Mouse (Mus musculus) forebrain, embryonic 10.5 days (tissue): ENCODE measurements around the gene Shc1. TPM values are rescaled to one million over a fixed set of nuclear protein-coding genes. Genes with fewer than 3 reads are reported as not detected.
A peak's percentile ranks its signal among the peaks of the same experiment; 100 is the strongest.

ENCODE experiments used
- DNase-seq: peaks from one replicate; pipeline ENCODE4 v3.0.0-alpha.2; 2017; ENCODE audit warnings: low spot score; ENCODE audit errors: extremely low spot score
- H3K27ac ChIP-seq: fragments of 300-500 bp; sonication (generic); 2 replicates; pipeline ENCODE4 v1.5.1; 2016; ENCODE audit warnings: mild to moderate bottlenecking
- H3K27me3 ChIP-seq: fragments of 300-500 bp; sonication (generic); 2 replicates; pipeline ENCODE4 v1.6.1; 2016; ENCODE audit warnings: mild to moderate bottlenecking; ENCODE audit not compliant: poor library complexity, severe bottlenecking
- H3K36me3 ChIP-seq: fragments of 300-500 bp; sonication (generic); replicated peaks from 2 replicates; pipeline ENCODE4 v1.6.1; 2016; ENCODE audit warnings: mild to moderate bottlenecking, moderate library complexity
- H3K4me1 ChIP-seq: fragments of 300-500 bp; sonication (generic); 2 replicates; pipeline ENCODE4 v1.6.1; 2016
- H3K4me3 ChIP-seq: fragments of 300-500 bp; sonication (generic); 2 replicates; pipeline ENCODE4 v1.5.1; 2016; ENCODE audit warnings: mild to moderate bottlenecking, moderate library complexity
- H3K9me3 ChIP-seq: fragments of 300-500 bp; sonication (generic); 2 replicates; pipeline ENCODE4 v1.6.1; 2016; ENCODE audit warnings: mild to moderate bottlenecking, moderate library complexity
- WGBS: fragments of 180-500 bp; shearing (Covaris S2); methylation state at CpG from one replicate; pipeline ENCODE4 v1.1.7; 2016; 5-methylcytosine and 5-hydroxymethylcytosine counted together
- polyA plus RNA-seq: library from polyadenylated mRNA; unstranded; fragments of >200 nt; fragmentation: Nextera tagmentation; extraction: Ambion mirVana; gene quantifications from 2 replicates; pipeline ENCODE4 v1.2.1, GENCODE M21; 2016

Gene Shc1
- polyA plus RNA-seq, result 49.4 and 53.2 TPM in 2 replicates

DNA sequence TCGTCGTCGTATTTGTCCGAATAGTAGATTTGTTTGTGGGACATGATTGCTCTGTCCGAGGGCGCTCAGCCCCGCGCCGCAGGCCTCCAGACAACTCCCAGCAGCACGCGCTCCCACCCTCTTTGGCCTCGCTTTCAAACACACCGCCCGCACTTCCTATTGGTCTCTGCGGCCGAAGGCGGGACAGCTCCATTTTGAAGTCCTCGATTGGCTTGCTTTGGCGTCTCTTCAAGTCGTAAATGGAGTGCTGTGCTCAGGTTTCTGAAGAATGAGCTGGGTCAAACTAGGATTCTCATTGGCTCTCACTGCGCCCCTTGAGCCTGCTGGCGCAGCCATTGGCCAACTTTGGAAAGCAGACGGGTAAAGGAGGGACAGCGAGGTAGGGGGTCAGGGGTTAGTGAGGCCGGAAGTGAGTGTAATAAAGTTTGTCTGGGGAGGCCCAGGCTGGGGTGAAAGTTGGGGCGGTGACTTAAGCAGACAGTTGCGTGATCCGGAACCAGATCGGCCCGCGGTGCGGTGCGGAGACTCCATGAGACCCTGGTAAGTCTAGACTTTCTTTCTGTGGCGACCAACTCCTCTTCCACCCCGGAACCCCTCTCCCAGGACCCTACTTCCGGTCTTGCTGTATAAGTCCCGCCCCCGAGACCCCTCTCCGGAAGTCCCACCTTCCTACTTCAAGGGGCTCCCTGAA is at the start of gene Shc1, which contains the start of gene Cks1b:
Shc1 (plus strand) TSS at position 274 of the 691 bp plus-strand sequence.
Cks1b (minus strand) TSS at position 214 of the 691 bp plus-strand sequence.
- Histone ChIP-seq H3K36me3 (peaks cover 40% of the 10 kb centered on the region), H3K4me3 (peak within 1 kb of the TSS; percentile 71), H3K27me3 (no peaks in the 10 kb centered on the region), H3K9me3 (no peaks in the 10 kb centered on the region), H3K4me1 (peaks cover 57% of the 10 kb centered on the region), H3K27ac (peak within 1 kb of the TSS; percentile 93)
- DNase-seq, result peak; percentile 97
- under 1% methylated on average over 39 of the region's 39 CpGs for WGBS

DNA sequence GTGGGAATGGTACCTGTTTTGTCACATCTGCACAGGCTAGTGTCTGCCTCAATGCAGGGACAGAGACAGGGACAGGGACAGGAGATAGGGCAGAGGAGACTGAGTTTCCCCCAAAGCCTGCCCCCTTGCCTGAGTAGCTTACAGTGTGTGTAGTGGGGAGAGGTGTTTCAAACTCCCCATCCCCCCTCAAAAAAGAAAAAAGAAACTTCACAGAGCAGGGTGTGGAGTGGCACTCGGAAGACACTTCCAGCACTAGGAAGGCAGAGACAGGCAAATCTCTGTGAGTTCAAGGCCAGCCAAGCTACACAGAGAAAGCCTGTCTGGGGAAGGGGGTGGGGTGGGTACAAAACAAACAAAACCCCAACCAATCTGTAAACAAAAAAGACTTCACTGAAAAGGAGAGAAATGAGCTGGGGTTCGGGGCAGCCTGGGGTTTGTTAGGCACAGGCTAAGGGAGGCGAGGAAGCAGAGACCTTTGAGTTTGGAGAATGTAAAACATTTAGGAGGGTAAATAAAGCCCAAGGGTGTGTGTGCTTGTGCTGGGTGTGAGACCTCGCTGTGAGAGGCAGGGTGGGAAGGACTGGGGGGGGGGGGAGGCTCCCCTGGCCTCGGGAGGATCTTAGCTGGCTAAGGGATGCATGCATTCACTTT is 44.5 kb upstream of the Shc1 start:
- Histone ChIP-seq H3K36me3 (no peaks in the 10 kb centered on the region), H3K4me3 (no peak overlapping the region), H3K4me1 (peaks cover 18% of the 10 kb centered on the region), H3K9me3 (no peaks in the 10 kb centered on the region), H3K27me3 (no peaks in the 10 kb centered on the region), H3K27ac (no peak overlapping the region)
- 50% methylated on average over 5 of the region's 5 CpGs for WGBS
- DNase-seq, result no peak

- 0 out of 2 replicates have a peak overlapping the region, but pooled peaks have one; percentile 94 for H3K27ac ChIP-seq
- H3K9me3 ChIP-seq, result no peaks in the 10 kb centered on the region
- DNase-seq, result no peak
- H3K27me3 ChIP-seq, result no peaks in the 10 kb centered on the region
- peak overlapping the region; percentile 67 for H3K4me3 ChIP-seq
- H3K36me3 ChIP-seq, result peaks cover 14% of the 10 kb centered on the region
- 73% methylated on average over 4 of the region's 4 CpGs for WGBS
- peaks cover 29% of the 10 kb centered on the region for H3K4me1 ChIP-seq
Measured at GRCm38 (mm10) chr3:89377831-89378230, 40.4 kb upstream of the Shc1 start.

- DNase-seq, result peak; percentile 88
- H3K4me3 ChIP-seq, result peak overlapping the region; percentile 67
- under 1% methylated on average over 29 of the region's 29 CpGs for WGBS
- no peaks in the 10 kb centered on the region for H3K27me3 ChIP-seq
- peaks cover 14% of the 10 kb centered on the region for H3K36me3 ChIP-seq
- H3K27ac ChIP-seq, result peak overlapping the region; percentile 94
- H3K4me1 ChIP-seq, result peaks cover 24% of the 10 kb centered on the region
- no peaks in the 10 kb centered on the region for H3K9me3 ChIP-seq
Measured at GRCm38 (mm10) chr3:89378394-89379067, 39.7 kb upstream of the Shc1 start.

GRCm38 (mm10) chr3:89379388-89380131 is 38.7 kb upstream of the Shc1 start:
- H3K27ac ChIP-seq, result no peak overlapping the region
- WGBS, result 89% methylated on average over 31 of the region's 31 CpGs

GRCm38 (mm10) chr3:89380291-89380690 is 38.0 kb upstream of the Shc1 start:
- H3K4me3 ChIP-seq, result no peak overlapping the region
- 0 out of 2 replicates have a peak, but pooled peaks cover 4% of the 10 kb centered on the region for H3K27me3 ChIP-seq
- H3K27ac ChIP-seq, result no peak overlapping the region
- H3K9me3 ChIP-seq, result no peaks in the 10 kb centered on the region
- peaks cover 38% of the 10 kb centered on the region for H3K4me1 ChIP-seq
- peaks cover 14% of the 10 kb centered on the region for H3K36me3 ChIP-seq
- 96% methylated on average over 14 of the region's 14 CpGs for WGBS
- DNase-seq, result no peak

More at GRCm38 (mm10) chr3:89379388-89380131, 38.7 kb upstream of the Shc1 start:
- Histone ChIP-seq H3K4me3 (peak overlapping the region; percentile 67; the same call in 1 of the 2 replicates), H3K4me1 (peaks cover 30% of the 10 kb centered on the region), H3K27me3 (0 out of 2 replicates have a peak, but pooled peaks cover 4% of the 10 kb centered on the region), H3K36me3 (peaks cover 14% of the 10 kb centered on the region), H3K9me3 (no peaks in the 10 kb centered on the region)
- no peak for DNase-seq

GRCm38 (mm10) chr3:89380711-89381110 is 37.5 kb upstream of the Shc1 start:
- 96% methylated on average over 18 of the region's 18 CpGs for WGBS
- Histone ChIP-seq H3K27ac (no peak overlapping the region), H3K4me3 (no peak overlapping the region), H3K4me1 (peaks cover 42% of the 10 kb centered on the region), H3K36me3 (peaks cover 14% of the 10 kb centered on the region), H3K9me3 (no peaks in the 10 kb centered on the region), H3K27me3 (peaks cover 8% of the 10 kb centered on the region; the same call in 1 of the 2 replicates)
- DNase-seq, result no peak

- H3K36me3 ChIP-seq, result peaks cover 14% of the 10 kb centered on the region
- H3K4me3 ChIP-seq, result no peak overlapping the region
- no peak for DNase-seq
- no peaks in the 10 kb centered on the region for H3K9me3 ChIP-seq
- H3K4me1 ChIP-seq, result peaks cover 47% of the 10 kb centered on the region
- WGBS, result 85% methylated on average over 11 of the region's 11 CpGs
- peaks cover 13% of the 10 kb centered on the region for H3K27me3 ChIP-seq
- H3K27ac ChIP-seq, result no peak overlapping the region
Measured at GRCm38 (mm10) chr3:89381233-89381632, 37.0 kb upstream of the Shc1 start.

- Histone ChIP-seq H3K4me1 (peaks cover 57% of the 10 kb centered on the region), H3K27me3 (peaks cover 23% of the 10 kb centered on the region), H3K9me3 (no peaks in the 10 kb centered on the region), H3K4me3 (no peak overlapping the region), H3K36me3 (peaks cover 14% of the 10 kb centered on the region), H3K27ac (no peak overlapping the region)
- DNase-seq, result no peak
- 88% methylated on average over 9 of the region's 9 CpGs for WGBS
Measured at GRCm38 (mm10) chr3:89382033-89382882, 36.0 kb upstream of the Shc1 start.

DNA sequence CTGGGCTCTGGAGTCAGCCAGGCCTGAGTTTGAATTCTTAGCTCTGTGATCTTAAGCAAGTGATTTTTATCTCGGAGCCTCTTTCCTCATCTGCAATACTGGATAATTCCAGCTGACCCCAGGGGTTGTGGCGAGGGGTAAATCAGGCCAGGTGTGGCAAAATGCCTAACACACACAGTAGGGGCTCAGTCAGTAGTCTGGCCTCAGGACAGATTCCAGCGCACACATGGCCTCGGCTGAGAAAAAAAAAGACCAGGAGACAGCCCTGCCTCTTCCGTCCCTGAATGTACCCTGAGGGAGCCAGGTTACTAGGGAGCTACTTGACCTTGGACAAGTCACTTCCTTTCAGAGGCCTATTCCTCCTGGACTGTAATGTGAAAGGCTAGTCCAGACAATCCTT is 35.3 kb upstream of the Shc1 start:
- no peaks in the 10 kb centered on the region for H3K9me3 ChIP-seq
- DNase-seq, result no peak
- H3K36me3 ChIP-seq, result peaks cover 14% of the 10 kb centered on the region
- WGBS, result 81% methylated on average over 5 of the region's 5 CpGs
- H3K4me3 ChIP-seq, result no peak overlapping the region
- peaks cover 57% of the 10 kb centered on the region for H3K4me1 ChIP-seq
- peaks cover 23% of the 10 kb centered on the region for H3K27me3 ChIP-seq
- H3K27ac ChIP-seq, result no peak overlapping the region

GRCm38 (mm10) chr3:89383651-89384255 is 34.5 kb upstream of the Shc1 start:
- H3K4me3 ChIP-seq, result no peak overlapping the region
- peaks cover 14% of the 10 kb centered on the region for H3K36me3 ChIP-seq
- no peaks in the 10 kb centered on the region for H3K9me3 ChIP-seq
- no peak overlapping the region for H3K27ac ChIP-seq
- 86% methylated on average over 5 of the region's 5 CpGs for WGBS
- DNase-seq, result no peak
- peaks cover 23% of the 10 kb centered on the region for H3K27me3 ChIP-seq
- peaks cover 56% of the 10 kb centered on the region for H3K4me1 ChIP-seq
